Mouse (Mus musculus) lung, adult 10 weeks (tissue): Measurements from ENCODE around the gene Eva1a. TPM values are rescaled to one million over a fixed set of nuclear protein-coding genes. Genes with fewer than 3 reads are reported as not detected.

Experiments used
- polyA plus RNA-seq: library from polyadenylated mRNA; stranded (reverse); fragments of 350-450 nt; fragmentation: Illumina TruSeq; extraction: RNeasy Lipid Tissue Mini Kit (QIAGEN cat#74804); gene quantifications from one replicate; pipeline ENCODE4 v1.2.3, GENCODE M21; 2014; ENCODE audit warnings: low read depth, low replicate concordance; ENCODE audit not compliant: insufficient read depth

The Eva1a gene
- 5.0 TPM for polyA plus RNA-seq

DNA sequence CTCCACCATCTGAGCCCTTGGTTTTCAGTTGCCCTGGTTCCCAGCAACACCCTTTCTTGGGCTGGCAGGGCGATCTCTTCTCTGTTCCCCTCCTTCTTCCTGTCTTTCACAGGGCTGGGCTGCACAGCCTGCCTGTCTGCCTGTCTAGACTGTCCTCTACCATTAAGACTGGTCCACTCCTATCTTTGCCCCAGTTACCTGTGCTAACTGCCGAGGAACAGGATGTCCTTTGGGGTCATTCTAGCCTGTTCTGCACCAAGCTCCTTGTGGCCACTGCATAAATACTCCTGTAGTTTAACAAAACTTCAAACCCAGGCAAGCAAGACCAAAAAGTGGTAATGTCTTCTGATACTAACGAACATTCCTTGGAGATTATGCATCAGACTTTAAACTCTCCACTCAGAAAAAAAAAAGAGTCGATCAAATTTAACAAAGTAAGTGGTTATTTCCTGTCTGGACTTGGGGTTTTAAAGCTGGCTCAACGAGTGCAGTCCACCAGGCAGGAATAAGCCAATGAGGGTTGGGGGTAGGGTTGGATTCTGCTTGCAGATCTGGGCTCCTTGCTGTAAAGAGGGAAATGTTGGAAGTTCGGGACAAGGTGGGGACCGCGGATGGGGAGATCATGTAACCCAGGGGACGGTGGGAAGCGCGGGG, at the start of gene Eva1a:
TSS of gene Eva1a (plus strand) at position 210 of the 654 bp plus-strand sequence.

Other genes with a start within 250 kb of the Eva1a start
- 1.9 TPM for gene Gcfc2, start 117.4 kb upstream of the Eva1a start, polyA plus RNA-seq
- gene Mrpl19, start 75.1 kb upstream of the Eva1a start, polyA plus RNA-seq = 12.4 TPM